Mouse (Mus musculus): ENCODE results near the gene Olfr1537. TPM values are rescaled to one million over a fixed set of nuclear protein-coding genes. Genes with fewer than 3 reads are reported as not detected.

The Olfr1537 gene
- not detected in 2 replicates for polyA plus RNA-seq (2012; ENCODE audit: insufficient read depth, insufficient read length, missing spikeins)

DNA sequence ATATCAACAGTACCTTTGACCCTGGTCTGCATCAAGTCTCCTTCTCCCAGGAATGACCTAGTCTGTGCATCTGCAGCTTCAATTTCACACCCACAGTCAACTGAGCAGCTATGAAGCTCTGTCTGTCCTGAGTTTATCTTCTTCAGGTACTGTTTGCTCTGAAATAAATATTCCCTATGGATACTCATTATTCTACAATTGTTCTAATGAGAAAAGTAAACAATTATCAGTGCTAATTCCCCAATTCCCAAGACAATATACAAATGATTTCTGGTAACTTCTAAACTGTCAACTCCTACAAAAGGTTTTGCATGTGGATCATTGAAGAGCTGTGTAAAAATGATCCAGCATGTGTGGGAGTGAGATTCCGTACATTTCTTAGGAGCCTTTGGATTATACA lies at the start of gene Olfr1537:
Olfr1537 (minus strand) TSS at position 101 of the 400 bp plus-strand sequence.
- H3K4me3 ChIP-seq (ENCODE audit: insufficient read depth, low read length) = no peak within 1 kb of the TSS
- TF ChIP-seq POLR2A (IDR thresholded peaks at IDR 0.05; ENCODE audit: borderline replicate concordance, low read depth, low read length) (no peak), CTCF (IDR thresholded peaks at IDR 0.05; ENCODE audit: low read depth, low read length) (no peak)
- H3K27ac ChIP-seq (ENCODE audit: insufficient read depth, low read depth, low read length) = no peak within 1 kb of the TSS
- H3K4me1 ChIP-seq (ENCODE audit: control insufficient read depth, insufficient read depth, low read length) = no peaks in the 10 kb centered on the region

DNA sequence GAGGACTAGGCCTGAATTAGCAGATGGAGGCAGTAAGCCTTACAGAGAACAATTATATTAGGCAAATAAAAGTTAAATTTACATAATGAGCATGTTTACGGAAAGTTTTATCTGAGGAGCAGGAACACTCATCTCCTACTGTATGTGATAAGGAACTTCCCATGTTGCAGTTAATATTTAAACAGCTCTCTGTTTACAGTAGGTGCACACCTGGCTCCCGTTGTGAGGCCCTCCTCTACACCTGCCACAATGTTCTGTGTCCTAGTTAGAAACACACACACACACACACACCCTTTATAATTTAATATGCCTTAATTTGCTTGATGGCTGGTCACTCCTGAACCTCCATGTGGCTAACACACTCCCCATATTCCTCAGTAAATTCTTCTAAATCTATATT lies 37.3 kb upstream of the Olfr1537 start:
- Histone ChIP-seq H3K4me3 (ENCODE audit: insufficient read depth, low read length) (no peak overlapping the region), H3K27ac (ENCODE audit: insufficient read depth, low read depth, low read length) (no peak overlapping the region)
- TF ChIP-seq POLR2A (IDR thresholded peaks at IDR 0.05; ENCODE audit: borderline replicate concordance, low read depth, low read length) (no peak), CTCF (IDR thresholded peaks at IDR 0.05; ENCODE audit: low read depth, low read length) (no peak)

DNA sequence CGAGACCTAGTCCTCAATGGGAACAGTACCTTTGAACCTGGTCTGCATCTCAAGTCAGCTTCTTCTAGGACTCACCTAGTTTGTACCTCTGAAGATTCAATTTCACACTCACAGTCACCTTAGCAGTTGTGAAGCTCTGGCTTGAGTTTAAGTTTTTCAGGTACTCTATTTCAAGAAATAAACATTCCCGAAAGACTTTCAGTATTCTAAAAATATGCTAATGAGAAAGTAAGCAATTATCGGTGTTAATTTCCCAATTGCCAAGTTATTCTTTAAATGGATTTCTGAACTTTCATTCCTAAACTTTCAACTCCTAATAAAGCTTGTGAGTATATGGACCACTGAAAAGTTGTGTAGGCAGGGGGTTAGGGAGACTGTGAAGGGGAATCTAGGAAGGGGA lies 26.9 kb upstream of the Olfr1537 start, which contains the start of gene Olfr945:
Olfr945 (minus strand) TSS at position 101 of the 400 bp plus-strand sequence.
- no peaks in the 10 kb centered on the region for H3K4me1 ChIP-seq (ENCODE audit: control insufficient read depth, insufficient read depth, low read length)
- no peak within 1 kb of the TSS for H3K4me3 ChIP-seq (ENCODE audit: insufficient read depth, low read length)
- no peak within 1 kb of the TSS for H3K27ac ChIP-seq (ENCODE audit: insufficient read depth, low read depth, low read length)
- TF ChIP-seq CTCF (IDR thresholded peaks at IDR 0.05; ENCODE audit: low read depth, low read length) = no peak
- no peak for TF ChIP-seq POLR2A (IDR thresholded peaks at IDR 0.05; ENCODE audit: borderline replicate concordance, low read depth, low read length)

More for the DNA sequence above, 37.3 kb upstream of the Olfr1537 start:
- no peaks in the 10 kb centered on the region for H3K4me1 ChIP-seq (ENCODE audit: control insufficient read depth, insufficient read depth, low read length)

DNA sequence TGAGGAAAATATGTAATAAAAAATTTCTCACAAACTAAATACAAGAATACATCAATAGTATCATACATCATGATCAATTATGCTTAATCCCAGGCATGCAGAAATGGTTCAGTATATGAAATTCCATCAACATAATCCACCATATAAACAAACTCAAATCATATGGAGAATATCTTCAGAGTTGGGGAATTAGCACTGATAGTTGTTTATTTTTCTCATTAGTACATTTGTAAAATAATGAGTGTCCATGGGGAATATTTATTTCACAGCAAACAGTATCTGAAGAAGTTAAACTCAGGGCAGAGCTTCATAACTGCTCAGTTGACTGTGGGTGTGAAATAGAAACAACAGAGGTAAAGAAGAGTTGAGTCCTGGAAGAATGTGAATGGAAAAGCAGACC lies 48.2 kb downstream of the Olfr1537 start, which contains the start of gene Olfr944:
Olfr944 (plus strand) TSS at position 301 of the 400 bp plus-strand sequence.
- H3K4me1 ChIP-seq (ENCODE audit: control insufficient read depth, insufficient read depth, low read length) = no peaks in the 10 kb centered on the region
- H3K4me3 ChIP-seq (ENCODE audit: insufficient read depth, low read length) = no peak within 1 kb of the TSS
- no peak within 1 kb of the TSS for H3K27ac ChIP-seq (ENCODE audit: insufficient read depth, low read depth, low read length)
- TF ChIP-seq POLR2A (IDR thresholded peaks at IDR 0.05; ENCODE audit: borderline replicate concordance, low read depth, low read length) = no peak
- no peak for TF ChIP-seq CTCF (IDR thresholded peaks at IDR 0.05; ENCODE audit: low read depth, low read length)

Other genes starting within 250 kb of the Olfr1537 start
- gene Olfr146, start 226.6 kb downstream of the Olfr1537 start, polyA plus RNA-seq (2012; ENCODE audit: insufficient read depth, insufficient read length, missing spikeins) = not detected in 2 replicates
- not detected in 2 replicates for gene Olfr937, start 185.0 kb downstream of the Olfr1537 start, polyA plus RNA-seq (2012; ENCODE audit: insufficient read depth, insufficient read length, missing spikeins)
- not detected in 2 replicates for gene Olfr938, start 171.1 kb downstream of the Olfr1537 start, polyA plus RNA-seq (2012; ENCODE audit: insufficient read depth, insufficient read length, missing spikeins)
- not detected in 2 replicates for gene Olfr27, start 121.9 kb downstream of the Olfr1537 start, polyA plus RNA-seq (2012; ENCODE audit: insufficient read depth, insufficient read length, missing spikeins)
- gene Olfr943, start 83.7 kb downstream of the Olfr1537 start, polyA plus RNA-seq (2012; ENCODE audit: insufficient read depth, insufficient read length, missing spikeins) = 0.24 TPM in 1 of 2 replicates, not detected in the other
- gene Olfr944, start 48.1 kb downstream of the Olfr1537 start, polyA plus RNA-seq (2012; ENCODE audit: insufficient read depth, insufficient read length, missing spikeins) = not detected in 2 replicates
- gene Olfr945, start 26.8 kb upstream of the Olfr1537 start, polyA plus RNA-seq (2012; ENCODE audit: insufficient read depth, insufficient read length, missing spikeins) = not detected in 2 replicates
- gene Olfr948, start 76.1 kb upstream of the Olfr1537 start, polyA plus RNA-seq (2012; ENCODE audit: insufficient read depth, insufficient read length, missing spikeins) = not detected in 2 replicates
- not detected in 2 replicates for gene Olfr951, start 137.4 kb upstream of the Olfr1537 start, polyA plus RNA-seq (2012; ENCODE audit: insufficient read depth, insufficient read length, missing spikeins)
- not detected in 2 replicates for gene Olfr952, start 177.2 kb upstream of the Olfr1537 start, polyA plus RNA-seq (2012; ENCODE audit: insufficient read depth, insufficient read length, missing spikeins)
- not detected in 2 replicates for gene Olfr954, start 206.7 kb upstream of the Olfr1537 start, polyA plus RNA-seq (2012; ENCODE audit: insufficient read depth, insufficient read length, missing spikeins)
- not detected in 2 replicates for gene Olfr955, start 221.9 kb upstream of the Olfr1537 start, polyA plus RNA-seq (2012; ENCODE audit: insufficient read depth, insufficient read length, missing spikeins)
- gene Olfr44, start 244.0 kb upstream of the Olfr1537 start, polyA plus RNA-seq (2012; ENCODE audit: insufficient read depth, insufficient read length, missing spikeins) = not detected in 2 replicates